Mouse (Mus musculus) hindbrain, embryonic 11.5 days (tissue): Measurements from ENCODE around the gene Stxbp5. TPM values are rescaled to one million over a fixed set of nuclear protein-coding genes. Genes with fewer than 3 reads are reported as not detected.
A peak's percentile ranks its signal among the peaks of the same experiment; 100 is the strongest.

Experiments
- ATAC-seq: fragments of 200-750 bp; cut with Nextera tagmentation; 2 replicates; pipeline ENCODE4 v1.8.0; 2017; ENCODE audit warnings: mild to moderate bottlenecking, moderate TSS enrichment, moderate library complexity; ENCODE audit not compliant: low FRiP score
- DNase-seq: peaks from one replicate; pipeline ENCODE4 v3.0.0-alpha.2; 2015; ENCODE audit warnings: low spot score
- H3K27ac ChIP-seq: fragments of 300-500 bp; sonication (generic); 2 replicates; pipeline ENCODE4 v1.5.1; 2014; ENCODE audit warnings: mild to moderate bottlenecking, low read depth, low read length
- H3K27me3 ChIP-seq: fragments of 300-500 bp; sonication (generic); 2 replicates; pipeline ENCODE4 v1.6.1; 2014; ENCODE audit warnings: mild to moderate bottlenecking, low read length, moderate library complexity, mixed read lengths; ENCODE audit not compliant: control insufficient read depth, insufficient read depth
- H3K36me3 ChIP-seq: fragments of 300-500 bp; sonication (generic); 2 replicates; pipeline ENCODE4 v1.6.1; 2014; ENCODE audit warnings: mild to moderate bottlenecking, low read length, moderate library complexity, mixed read lengths; ENCODE audit not compliant: control insufficient read depth, insufficient read depth
- H3K4me1 ChIP-seq: fragments of 300-500 bp; sonication (generic); replicated peaks from 2 replicates; pipeline ENCODE4 v1.6.1; 2014; ENCODE audit warnings: low read length, mixed read lengths; ENCODE audit not compliant: control insufficient read depth, insufficient read depth
- H3K4me2 ChIP-seq: fragments of 300-500 bp; sonication (generic); replicated peaks from 2 replicates; pipeline ENCODE4 v1.6.1; 2014; ENCODE audit warnings: mild to moderate bottlenecking, low read depth, low read length
- H3K4me3 ChIP-seq: fragments of 300-500 bp; sonication (generic); 2 replicates; pipeline ENCODE4 v1.5.1; 2014; ENCODE audit warnings: low read depth, low read length
- H3K9ac ChIP-seq: fragments of 300-500 bp; sonication (generic); 2 replicates; pipeline ENCODE4 v1.6.1; 2014; ENCODE audit warnings: low read depth, low read length
- H3K9me3 ChIP-seq: fragments of 300-500 bp; sonication (generic); 2 replicates; pipeline ENCODE4 v1.6.1; 2016; ENCODE audit warnings: low read length; ENCODE audit not compliant: control insufficient read depth
- WGBS: fragments of 180-500 bp; shearing (Covaris S2); extraction: QIAGEN DNeasy Blood & Tissue Kit; methylation state at CpG from one replicate; pipeline ENCODE4 v1.1.7; 2014; 5-methylcytosine and 5-hydroxymethylcytosine counted together
- polyA plus RNA-seq: library from polyadenylated mRNA; unstranded; fragments of >200 nt; fragmentation: Nextera tagmentation; extraction: Ambion mirVana; gene quantifications from 2 replicates; pipeline ENCODE4 v1.2.1, GENCODE M21; 2014

Stxbp5 gene
- polyA plus RNA-seq, 1 experiment from 2014 or later = 7.6 TPM

GRCm38 (mm10) chr10:9832937-9833336, 67.9 kb downstream of the Stxbp5 start:
- no peaks in the 10 kb centered on the region for H3K9me3 ChIP-seq
- no peak for DNase-seq
- 95% methylated on average over 4 of the region's 4 CpGs for WGBS

GRCm38 (mm10) chr10:9829744-9830143, 71.1 kb downstream of the Stxbp5 start:
- Histone ChIP-seq H3K4me2 (no peak overlapping the region), H3K27ac (no peak overlapping the region), H3K27me3 (no peaks in the 10 kb centered on the region), H3K4me1 (no peaks in the 10 kb centered on the region), H3K9ac (no peak overlapping the region), H3K36me3 (no peaks in the 10 kb centered on the region), H3K4me3 (no peak overlapping the region), H3K9me3 (no peaks in the 10 kb centered on the region)
- DNase-seq = no peak
- ATAC-seq = no peak
- 89% methylated on average over 3 of the region's 3 CpGs for WGBS

More at GRCm38 (mm10) chr10:9832937-9833336, 67.9 kb downstream of the Stxbp5 start:
- Histone ChIP-seq H3K36me3 (no peaks in the 10 kb centered on the region), H3K27ac (no peak overlapping the region), H3K9ac (no peak overlapping the region), H3K4me2 (no peak overlapping the region), H3K4me1 (no peaks in the 10 kb centered on the region), H3K4me3 (no peak overlapping the region), H3K27me3 (no peaks in the 10 kb centered on the region)
- no peak for ATAC-seq

DNA sequence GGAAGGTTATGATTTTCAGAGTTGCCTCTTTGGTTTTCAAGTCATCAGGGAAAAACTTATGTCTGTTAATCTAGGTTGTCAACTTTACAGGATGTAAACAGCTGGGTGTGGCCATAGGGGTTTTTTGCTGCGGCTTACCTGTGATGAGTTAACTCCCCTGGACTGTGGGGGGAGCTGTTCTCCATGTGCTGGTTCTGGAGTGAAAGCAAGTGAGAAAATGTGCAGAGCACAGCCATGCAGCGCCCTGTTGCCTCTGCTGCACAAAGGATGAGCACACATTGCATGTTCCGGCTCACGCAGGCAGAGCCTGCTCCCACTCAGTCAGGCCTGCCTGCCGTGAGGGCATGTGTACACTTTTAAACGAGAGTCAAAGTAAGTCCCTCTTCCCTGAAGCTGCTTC, 79.6 kb downstream of the Stxbp5 start:
- Histone ChIP-seq H3K36me3 (no peaks in the 10 kb centered on the region), H3K4me2 (no peak overlapping the region), H3K9me3 (no peaks in the 10 kb centered on the region), H3K27me3 (no peaks in the 10 kb centered on the region), H3K4me3 (no peak overlapping the region), H3K4me1 (no peaks in the 10 kb centered on the region), H3K9ac (no peak overlapping the region), H3K27ac (no peak overlapping the region)
- no peak for ATAC-seq
- 72% methylated on average over 6 of the region's 6 CpGs for WGBS
- no peak for DNase-seq

GRCm38 (mm10) chr10:9818574-9818973, 82.3 kb downstream of the Stxbp5 start:
- ATAC-seq = no peak
- Histone ChIP-seq H3K9ac (no peak overlapping the region), H3K4me3 (no peak overlapping the region), H3K4me1 (no peaks in the 10 kb centered on the region), H3K27me3 (no peaks in the 10 kb centered on the region), H3K9me3 (no peaks in the 10 kb centered on the region), H3K27ac (no peak overlapping the region), H3K4me2 (no peak overlapping the region), H3K36me3 (no peaks in the 10 kb centered on the region)
- 91% methylated on average over 7 of the region's 7 CpGs for WGBS
- no peak for DNase-seq

DNA sequence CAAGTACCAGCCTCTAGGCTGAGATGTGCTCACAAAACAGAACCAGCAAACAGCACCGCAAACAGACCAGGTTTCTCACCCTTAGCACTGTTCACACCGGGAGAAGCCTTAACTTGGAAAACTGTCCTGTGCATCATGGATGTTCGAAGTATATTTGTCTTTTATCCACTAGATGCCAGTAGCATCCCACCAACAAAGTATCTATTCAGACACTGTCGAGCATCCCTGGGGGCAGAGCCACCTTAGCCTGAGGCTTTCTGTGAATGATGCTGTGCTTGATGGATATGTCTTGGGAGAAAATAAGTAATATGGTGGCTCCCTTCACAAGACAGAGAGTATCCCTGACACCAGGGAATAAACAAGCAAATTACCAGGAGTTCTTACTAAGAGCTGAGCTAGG, 87.0 kb downstream of the Stxbp5 start:
- no peaks in the 10 kb centered on the region for H3K9me3 ChIP-seq
- DNase-seq (peak; percentile 28), ATAC-seq (peak; percentile 60; the same call in 1 of the 2 replicates)
- H3K9ac ChIP-seq = no peak overlapping the region
- H3K4me2 ChIP-seq = no peak overlapping the region
- H3K27me3 ChIP-seq = no peaks in the 10 kb centered on the region
- H3K27ac ChIP-seq = no peak overlapping the region
- WGBS = 81% methylated on average over 4 of the region's 4 CpGs
- no peaks in the 10 kb centered on the region for H3K4me1 ChIP-seq
- H3K36me3 ChIP-seq = no peaks in the 10 kb centered on the region
- H3K4me3 ChIP-seq = no peak overlapping the region

DNA sequence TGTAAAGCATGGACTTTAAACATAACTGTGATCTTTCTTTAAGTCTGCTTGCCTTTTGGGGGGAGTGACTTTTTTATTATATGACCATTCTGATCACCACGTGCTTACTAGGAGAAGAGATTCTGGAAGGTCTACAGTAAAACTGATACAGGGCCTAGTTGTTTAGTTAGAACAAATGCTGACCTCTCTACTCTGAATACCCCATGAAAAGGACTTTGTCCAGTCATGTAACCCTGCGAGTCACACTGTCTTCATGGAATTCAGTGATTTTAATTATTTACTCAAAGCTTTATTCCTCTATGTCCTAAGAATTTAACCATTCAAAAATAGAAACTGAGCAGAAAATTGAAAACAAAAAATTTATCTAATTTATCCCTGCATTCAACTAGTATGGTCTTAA, 93.3 kb downstream of the Stxbp5 start:
- ATAC-seq (no peak), DNase-seq (no peak)
- no peaks in the 10 kb centered on the region for H3K9me3 ChIP-seq
- no peaks in the 10 kb centered on the region for H3K36me3 ChIP-seq
- no peaks in the 10 kb centered on the region for H3K4me1 ChIP-seq
- no peak overlapping the region for H3K4me2 ChIP-seq
- no peak overlapping the region for H3K27ac ChIP-seq
- WGBS = 89% methylated on average over 2 of the region's 2 CpGs
- no peaks in the 10 kb centered on the region for H3K27me3 ChIP-seq
- H3K4me3 ChIP-seq = no peak overlapping the region
- no peak overlapping the region for H3K9ac ChIP-seq

DNA sequence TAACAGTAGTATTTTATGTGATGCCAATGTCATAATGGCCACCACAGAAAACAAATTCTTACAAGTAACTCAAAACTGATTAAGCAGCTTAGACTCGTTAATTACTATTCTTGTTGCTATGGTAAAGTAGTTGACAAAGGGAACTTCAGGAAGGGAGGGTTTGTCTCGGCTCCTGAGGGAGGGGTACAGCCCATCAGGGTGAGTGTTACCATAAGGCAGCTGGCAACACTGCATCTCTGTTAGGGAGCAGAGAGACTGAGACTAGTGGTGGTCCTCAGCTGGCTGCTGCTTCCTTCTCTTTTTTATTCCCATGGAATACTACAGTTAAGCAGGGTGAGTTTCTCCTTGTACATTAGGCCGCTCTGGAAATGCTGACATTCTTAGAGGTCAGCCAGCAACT, 95.5 kb downstream of the Stxbp5 start:
- DNase-seq = no peak
- WGBS = 62% methylated on average over 3 of the region's 3 CpGs
- Histone ChIP-seq H3K27ac (no peak overlapping the region), H3K9me3 (no peaks in the 10 kb centered on the region), H3K4me1 (no peaks in the 10 kb centered on the region), H3K4me2 (no peak overlapping the region), H3K4me3 (no peak overlapping the region), H3K27me3 (no peaks in the 10 kb centered on the region), H3K9ac (no peak overlapping the region), H3K36me3 (no peaks in the 10 kb centered on the region)
- no peak for ATAC-seq

GRCm38 (mm10) chr10:9803126-9803525, 97.8 kb downstream of the Stxbp5 start:
- 46% methylated on average over 2 of the region's 2 CpGs for WGBS
- ATAC-seq (no peak), DNase-seq (no peak)
- no peak overlapping the region for H3K27ac ChIP-seq
- H3K27me3 ChIP-seq = no peaks in the 10 kb centered on the region
- H3K36me3 ChIP-seq = no peaks in the 10 kb centered on the region
- H3K9me3 ChIP-seq = no peaks in the 10 kb centered on the region
- H3K4me1 ChIP-seq = no peaks in the 10 kb centered on the region
- H3K4me2 ChIP-seq = no peak overlapping the region
- H3K9ac ChIP-seq = no peak overlapping the region
- no peak overlapping the region for H3K4me3 ChIP-seq

GRCm38 (mm10) chr10:9801571-9801970, 99.3 kb downstream of the Stxbp5 start:
- Histone ChIP-seq H3K9me3 (no peaks in the 10 kb centered on the region), H3K27me3 (no peaks in the 10 kb centered on the region), H3K36me3 (no peaks in the 10 kb centered on the region), H3K27ac (no peak overlapping the region), H3K9ac (no peak overlapping the region), H3K4me2 (no peak overlapping the region), H3K4me3 (no peak overlapping the region), H3K4me1 (no peaks in the 10 kb centered on the region)
- DNase-seq (no peak), ATAC-seq (no peak)
- 71% methylated on average over 1 of the region's 1 CpGs for WGBS
